Mouse (Mus musculus) urinary bladder, postnatal 4 days (tissue): Measurements from ENCODE around the gene Sorbs1.

Experiments used
- DNase-seq, 2 experiments: peaks; one replicate each; pipeline ENCODE4 v3.0.0; 2021 to 2022; ENCODE audit warnings: low spot score in 2 of 2

Sorbs1 gene

DNA sequence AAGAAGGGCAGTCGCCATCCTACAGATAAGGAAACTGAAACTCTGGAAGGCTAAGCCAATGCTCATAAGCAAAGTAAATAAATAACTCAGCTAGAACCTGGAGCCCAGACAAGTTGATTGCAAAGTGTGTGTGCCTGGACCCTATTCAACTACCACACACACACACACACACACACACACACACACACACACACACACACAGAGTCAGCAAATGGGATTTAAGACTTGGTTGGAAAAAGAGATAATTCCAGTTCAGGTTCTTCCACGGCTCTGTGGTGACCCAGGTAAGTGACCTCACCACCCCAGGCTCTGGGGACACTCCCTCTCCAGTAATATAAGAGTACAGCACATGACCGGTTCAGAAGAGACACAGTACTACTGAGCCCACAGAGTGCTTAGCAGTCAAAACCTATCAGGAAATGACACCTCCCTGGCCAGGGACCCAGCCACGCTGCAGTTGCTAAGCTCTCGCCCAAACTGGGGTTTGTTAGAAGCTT is 36.1 kb downstream of the Sorbs1 start:
- no peak for DNase-seq

DNA sequence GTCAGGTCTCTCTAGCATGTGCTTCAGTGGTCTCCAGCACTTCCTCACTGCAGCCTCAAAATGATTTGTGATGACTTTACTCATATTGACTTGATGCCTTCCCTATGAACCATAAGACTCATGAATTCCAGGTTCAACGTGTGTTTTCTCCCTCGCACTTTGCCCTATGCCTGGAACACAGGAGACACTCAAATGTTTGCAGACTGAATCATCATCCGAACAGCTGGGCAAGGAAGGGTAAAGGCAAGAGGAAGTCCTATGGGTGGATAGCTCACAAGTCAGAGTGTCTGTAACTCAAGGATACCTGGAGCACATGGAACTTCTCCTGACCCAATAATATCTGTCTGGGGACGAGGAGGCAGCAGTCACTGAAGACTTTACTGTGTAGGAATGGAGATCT is 37.1 kb downstream of the Sorbs1 start:
- no peak for DNase-seq

DNA sequence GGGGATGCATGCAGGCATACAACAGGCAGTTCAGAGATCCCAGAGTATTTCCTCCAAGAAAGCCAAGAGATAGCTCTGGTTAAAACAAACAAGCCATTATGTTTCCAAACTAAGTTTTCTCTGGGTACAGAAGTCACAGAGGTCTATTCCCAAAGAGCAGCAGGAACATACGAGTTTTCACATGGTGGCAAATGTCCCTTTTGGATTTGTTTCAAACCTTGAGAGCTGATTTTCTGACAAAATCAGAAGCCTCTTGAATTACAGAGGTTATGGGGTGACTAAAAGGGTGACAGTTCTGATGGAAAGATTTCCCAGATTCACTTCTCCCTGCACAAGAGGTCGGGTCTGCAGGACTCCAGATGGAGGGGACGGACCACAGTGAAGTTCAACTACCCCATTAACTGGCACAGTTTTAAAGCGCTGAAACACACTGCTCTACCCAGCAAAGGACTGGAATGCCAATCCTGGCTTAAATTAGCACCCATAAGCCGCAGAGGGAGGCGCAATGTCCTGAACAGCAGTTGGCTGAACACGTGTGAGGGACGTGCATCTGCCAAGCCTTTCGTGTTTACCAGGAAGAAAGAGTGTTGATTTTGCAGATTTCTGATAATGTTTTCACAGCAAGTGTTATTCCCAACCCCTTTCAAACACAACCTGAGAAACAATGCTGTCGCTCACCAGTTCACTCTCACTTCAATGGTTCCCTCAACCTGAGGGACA is 41.9 kb downstream of the Sorbs1 start:
- no peak for DNase-seq

DNA sequence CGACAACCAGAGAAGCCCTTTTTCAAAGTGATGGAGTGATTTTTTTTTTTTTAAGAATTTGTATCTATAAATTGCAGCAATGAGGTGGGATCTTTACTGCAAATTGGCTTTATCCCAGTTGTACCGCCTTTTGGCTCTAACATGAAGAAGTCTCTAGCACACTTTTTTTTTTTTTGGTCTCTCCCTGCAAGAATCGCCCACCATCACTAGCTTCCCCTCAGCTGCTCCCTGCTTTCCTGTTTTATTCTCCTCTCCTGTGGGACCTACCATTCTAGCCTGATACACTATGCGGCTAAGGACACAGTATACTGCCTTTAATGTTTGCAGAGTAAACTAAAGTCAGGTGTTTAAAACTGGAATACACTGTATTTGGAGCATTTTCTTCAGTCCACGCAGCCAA is 43.8 kb downstream of the Sorbs1 start:
- no peak for DNase-seq

DNA sequence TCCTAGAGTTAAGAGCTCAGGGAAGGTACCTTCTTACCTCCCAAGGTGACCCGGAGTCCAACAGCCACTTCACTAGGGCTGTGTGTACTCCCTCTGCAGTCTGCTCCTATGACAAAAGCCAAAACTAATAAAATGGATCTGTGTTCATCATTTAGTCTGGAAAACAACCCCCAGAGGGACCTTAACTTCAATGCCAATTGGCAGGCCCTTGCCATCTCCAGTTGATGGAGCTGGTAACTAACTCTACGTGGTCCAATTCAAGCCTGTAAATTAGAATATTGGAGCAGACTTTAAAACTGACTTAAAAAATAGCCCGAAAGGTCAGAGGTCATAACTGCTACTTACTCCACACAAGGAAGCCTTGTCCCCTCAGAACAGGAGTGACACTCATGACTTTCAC is 45.3 kb downstream of the Sorbs1 start:
- no peak for DNase-seq

DNA sequence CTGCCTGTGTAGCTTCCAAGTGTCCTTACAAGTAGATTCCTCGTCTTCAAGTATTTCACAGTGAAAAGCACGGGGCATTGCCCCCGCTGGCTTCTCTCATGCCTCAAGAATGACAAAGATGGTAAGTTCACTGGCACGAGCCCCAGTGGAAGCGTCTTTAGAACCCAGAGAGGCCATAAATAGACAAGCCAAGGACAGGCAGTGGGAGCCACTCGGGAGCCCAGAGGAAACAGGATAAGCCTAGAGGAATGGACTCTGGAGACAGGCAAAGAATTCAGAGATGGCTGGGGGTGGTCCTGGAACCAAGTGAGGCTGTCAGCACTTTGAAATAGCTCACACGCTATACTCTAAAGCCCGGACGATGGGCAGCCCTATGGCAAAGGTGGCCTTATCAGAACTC is 45.8 kb downstream of the Sorbs1 start:
- DNase-seq: peak in 1 of 2 experiments; percentile 42

DNA sequence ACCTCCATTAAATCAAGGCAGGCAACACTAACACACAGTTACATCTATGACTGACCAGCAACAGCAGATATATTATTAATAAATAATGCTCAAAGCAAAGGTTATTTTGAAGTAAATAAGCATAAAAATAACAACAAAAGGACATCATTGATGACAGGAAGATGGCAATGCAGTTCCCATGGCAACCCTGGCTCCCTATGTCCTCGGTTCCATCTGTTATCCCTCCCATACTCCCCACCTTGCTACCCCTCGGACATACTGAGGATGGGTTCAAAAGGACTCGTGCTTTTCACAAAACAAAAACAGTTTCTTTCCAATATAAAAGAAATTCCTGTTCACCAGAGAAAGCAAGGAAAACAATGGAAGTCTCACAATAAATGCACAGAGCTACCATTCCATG is 48.2 kb downstream of the Sorbs1 start:
- no peak for DNase-seq

DNA sequence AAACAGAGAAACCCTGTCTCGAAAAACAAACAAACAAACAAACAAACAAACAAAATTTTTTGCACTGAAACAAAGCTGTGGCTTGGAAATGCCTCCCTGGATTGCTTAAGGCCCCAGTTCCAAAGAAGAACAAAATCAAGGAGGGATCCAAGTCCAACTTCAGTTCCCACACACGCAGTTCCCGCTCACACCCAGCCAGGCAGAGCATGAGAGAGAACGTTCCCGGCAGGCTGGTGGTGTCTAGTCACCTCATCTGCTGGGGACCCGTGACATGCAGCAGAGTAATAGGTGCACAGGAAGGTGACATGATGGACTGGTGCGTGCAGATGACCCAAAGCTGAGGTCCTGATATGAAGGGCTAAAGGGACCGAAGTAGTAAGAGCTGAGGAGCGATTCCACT is 49.2 kb downstream of the Sorbs1 start:
- no peak for DNase-seq

DNA sequence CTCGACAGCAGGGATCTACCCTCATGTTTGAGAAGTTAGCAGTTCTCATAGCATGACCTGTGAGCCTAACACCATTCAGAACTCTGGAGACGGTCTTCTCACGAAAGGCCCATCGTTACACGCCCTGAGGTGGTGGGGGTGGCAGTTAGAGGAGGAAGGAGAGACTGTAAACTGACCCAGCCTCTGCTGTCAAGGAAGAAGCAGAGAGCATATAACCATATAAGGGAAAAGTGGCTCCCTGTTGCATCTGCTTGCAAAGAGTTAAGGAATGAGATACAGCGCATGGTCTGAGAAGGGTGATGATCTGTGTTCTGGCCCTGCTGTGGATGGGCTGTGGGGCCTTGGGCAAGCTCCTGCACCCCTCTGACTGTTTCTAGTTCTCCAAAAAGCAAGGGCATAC is 50.7 kb downstream of the Sorbs1 start:
- DNase-seq: no peak

DNA sequence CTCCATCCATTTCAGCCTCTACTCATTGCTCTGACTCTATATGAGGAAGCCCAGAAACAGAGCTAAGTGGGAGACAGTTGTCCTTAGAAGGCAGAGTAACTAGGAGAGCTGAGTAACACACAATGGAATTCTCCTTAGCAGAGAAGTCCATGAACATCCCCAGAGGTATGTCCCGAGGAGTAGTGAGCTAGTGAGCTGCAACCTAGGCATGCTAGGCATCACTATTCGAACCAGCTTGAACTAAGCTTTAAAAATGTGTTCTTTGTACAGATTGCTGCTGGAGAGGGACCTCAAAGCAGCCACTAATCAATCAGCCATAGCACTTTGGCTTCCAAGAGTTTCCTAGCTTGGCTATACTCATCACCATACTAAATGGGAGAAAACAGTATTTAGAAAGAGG is 51.1 kb downstream of the Sorbs1 start:
- no peak for DNase-seq

DNA sequence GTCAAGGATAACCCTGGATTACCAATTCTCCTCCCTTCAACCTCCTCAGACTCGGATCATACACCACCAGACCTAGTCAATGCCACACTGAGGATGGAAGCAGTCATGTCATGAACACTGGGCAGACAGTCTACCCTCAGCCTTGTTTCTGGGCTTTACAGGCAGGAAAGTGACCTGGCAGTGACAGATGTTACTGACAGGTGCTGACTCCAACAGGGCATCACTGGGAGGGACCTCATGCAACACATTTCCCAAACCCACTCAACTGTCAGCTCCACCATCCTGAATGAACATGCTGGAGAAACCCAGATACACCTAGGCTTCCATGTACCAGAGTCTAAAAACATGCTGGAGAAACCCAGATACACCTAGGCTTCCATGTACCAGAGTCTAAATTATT is 51.9 kb downstream of the Sorbs1 start:
- no peak for DNase-seq

DNA sequence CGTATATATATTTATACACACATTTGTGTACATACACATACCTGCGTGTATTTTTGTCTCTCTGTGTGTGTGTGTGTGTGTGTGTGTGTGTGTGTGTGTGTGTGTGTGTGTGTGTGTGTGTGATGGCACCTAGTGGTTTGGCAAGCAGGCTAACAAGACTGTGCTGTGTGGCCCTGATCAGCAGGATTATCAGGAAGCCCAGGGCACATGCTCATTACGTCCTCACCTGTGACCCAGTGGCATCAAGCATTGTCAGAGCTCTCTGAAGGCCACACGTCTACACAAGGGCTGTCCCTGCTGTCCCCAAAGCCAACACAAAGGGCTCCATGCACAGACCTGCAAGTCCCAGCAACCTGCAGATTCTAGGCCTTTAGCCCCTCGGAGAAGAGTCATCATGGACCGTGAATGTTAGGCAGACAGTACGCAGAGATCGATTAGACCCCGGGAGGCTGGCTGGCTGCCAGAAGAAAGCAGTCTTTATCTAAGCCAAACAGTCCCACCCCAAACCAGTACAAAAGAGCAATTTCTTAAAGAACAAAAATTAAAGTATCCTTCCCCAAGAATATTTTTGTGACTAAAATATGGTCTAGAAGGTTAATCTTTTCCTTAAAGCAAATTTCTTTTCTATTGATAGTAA is 52.6 kb downstream of the Sorbs1 start:
- no peak for DNase-seq

DNA sequence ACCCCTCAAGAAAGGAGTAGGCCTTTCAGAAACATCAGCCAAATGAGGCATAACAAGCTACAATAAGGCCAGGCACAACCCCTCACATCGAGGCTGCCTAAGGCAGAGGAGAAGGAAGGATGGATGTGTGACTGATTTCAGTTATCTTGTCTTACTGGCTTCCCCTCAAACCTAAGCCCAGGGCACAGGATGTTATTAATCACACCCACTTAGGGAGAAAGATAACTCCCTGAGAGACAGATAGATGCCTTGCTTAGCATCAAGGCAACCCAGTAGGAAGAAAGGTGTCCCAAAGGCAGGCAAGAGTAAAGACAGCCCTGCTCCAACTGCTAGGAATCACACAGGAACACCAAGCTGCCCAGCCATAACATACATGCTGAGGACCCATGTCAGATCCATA is 54.2 kb downstream of the Sorbs1 start:
- DNase-seq: no peak

DNA sequence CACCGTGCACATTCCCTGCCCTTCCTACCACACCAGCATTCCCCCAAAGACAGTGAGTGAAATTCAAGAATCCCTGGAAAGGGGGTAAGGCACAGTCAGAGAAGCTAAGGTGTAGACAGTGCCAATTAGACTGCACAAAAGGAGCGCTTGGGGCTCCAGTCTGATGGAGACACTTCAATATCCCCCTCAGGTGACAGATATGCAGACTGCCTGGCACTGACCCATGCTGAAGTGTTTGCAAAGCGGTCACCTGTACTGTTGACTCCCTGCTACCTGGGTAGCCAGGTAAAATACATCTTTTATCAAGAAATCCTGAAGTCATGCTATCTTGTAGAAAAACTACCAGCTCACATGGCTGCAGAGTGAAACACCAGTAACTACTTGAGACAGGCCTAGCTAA is 54.8 kb downstream of the Sorbs1 start:
- DNase-seq: no peak

DNA sequence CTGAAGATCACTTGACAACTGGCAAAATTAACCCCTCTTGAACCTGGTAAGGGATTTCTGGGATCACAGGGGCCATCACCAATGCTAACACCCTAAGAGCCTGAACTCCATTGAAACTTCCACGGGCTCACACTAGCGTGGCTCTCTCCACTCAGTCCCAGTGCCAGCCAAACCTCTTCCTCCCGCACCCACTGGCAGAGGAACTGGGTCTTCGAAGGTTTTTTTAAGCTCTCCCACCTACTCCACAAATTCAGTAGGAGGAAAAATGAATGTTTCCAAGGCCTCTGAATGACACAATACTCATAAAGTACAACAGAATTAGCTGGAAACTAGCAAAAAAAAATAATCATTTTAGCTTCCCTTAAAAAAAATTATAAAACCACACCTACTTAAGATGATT is 58.3 kb downstream of the Sorbs1 start:
- no peak for DNase-seq

DNA sequence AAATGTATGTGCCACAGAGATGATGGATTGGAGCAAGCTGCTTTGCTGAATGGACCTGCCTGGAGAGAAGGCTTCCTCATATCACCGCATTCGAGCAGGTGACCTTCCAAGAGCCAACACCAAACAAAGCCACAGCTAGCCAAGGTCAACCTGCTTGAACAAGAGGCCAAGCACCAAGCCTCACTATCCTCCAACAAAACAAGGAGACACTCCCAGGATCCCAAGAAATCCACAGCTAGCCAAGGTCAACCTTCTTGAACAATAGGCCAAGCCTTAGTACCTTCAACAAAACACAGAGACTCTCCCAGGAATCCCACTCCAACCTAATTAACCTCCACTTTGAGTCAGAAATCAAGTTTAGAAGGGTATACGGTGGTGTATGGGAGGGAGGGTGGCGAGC is 59.5 kb downstream of the Sorbs1 start:
- DNase-seq: no peak

DNA sequence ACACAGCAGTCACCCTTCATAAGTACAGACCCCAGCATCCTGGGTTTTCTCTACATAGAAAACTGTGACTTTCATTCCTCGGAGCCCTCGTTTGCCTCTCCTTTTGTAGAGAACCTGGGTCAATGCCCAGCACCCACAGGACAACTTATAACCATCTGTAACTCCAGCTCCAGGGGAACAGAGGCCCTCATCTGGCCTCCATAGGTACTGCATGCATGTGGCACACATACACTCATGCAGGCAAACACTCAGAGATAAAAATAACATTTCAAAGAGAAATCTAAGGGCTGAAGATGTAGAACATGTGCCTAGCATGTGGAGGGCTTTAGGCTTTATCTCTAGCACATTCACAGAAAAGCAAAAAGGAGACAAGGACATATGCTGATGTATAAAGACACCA is 61.4 kb downstream of the Sorbs1 start:
- no peak for DNase-seq

DNA sequence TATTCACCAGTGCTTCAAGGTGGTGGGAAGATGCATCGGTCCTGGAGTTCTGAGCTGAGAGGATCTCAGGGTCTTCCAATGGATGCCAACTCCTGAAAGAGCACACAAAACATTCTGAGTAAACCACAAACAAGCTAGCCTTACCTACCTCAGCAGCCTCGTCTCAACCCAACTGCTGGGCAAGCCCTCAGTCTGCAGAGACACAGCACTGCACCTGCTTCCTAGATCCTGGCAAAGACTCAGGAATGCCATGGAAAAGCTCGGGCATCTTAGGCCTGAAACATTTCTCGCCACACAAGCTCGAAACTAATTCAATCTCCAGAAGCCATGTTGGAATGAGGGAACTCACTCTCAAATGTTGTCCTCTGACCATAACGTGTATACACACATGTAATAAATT is 62.3 kb downstream of the Sorbs1 start:
- no peak for DNase-seq

DNA sequence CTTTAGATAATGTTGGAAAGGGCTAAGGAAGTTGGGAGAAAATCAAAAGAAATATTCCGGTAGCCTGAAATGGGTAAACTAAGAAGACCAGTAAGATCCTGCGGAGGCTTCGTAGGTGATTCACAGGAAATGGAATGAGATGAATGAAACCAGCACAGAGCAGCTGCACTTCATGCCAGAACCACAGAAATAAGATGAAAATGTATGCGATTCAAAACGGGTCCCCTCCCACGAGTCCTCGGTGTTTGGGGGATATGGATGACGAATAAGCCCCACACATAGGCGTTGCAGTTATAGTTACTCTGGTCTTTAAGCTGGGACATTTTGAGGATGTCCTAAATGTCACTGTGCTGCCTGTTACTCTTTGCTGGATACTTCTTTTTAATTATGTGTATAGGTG is 67.1 kb downstream of the Sorbs1 start:
- no peak for DNase-seq

DNA sequence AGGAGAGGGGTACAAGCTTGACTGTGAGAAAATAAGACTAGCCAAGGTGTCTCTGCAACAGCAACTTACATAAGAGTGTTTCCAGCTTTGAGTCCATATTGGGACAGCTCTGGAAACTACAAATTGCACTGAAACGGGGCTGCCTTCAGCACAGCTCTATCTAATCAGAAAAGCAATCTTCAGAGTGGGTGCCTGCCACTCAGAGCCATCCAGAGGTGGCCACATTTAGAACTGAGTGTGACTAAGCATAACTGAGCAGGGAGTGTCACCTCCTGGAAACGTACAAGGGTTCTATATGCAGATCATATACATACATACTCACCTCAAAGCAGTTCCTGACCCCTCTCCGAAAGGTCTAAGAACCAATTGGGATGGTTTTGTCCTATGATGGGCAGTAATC is 71.2 kb downstream of the Sorbs1 start:
- no peak for DNase-seq

DNA sequence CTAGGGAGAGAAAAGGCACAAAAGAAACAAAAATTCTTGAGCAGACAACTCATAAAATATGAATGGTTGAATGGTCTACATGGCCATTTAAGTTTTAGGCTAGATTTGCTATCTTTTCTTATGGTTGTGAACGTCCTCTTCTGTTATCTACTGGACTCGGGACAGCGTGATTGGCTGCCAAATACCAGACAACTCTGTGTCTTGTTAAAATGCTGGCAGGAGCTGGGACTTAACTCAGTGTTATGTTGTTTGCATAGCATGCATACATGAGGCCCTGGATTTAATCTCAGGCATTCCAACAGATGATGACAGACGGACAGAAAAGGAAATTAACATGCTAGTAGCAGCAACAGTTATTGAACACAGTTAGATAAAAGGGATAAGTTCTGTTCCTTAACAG is 72.6 kb downstream of the Sorbs1 start:
- no peak for DNase-seq

DNA sequence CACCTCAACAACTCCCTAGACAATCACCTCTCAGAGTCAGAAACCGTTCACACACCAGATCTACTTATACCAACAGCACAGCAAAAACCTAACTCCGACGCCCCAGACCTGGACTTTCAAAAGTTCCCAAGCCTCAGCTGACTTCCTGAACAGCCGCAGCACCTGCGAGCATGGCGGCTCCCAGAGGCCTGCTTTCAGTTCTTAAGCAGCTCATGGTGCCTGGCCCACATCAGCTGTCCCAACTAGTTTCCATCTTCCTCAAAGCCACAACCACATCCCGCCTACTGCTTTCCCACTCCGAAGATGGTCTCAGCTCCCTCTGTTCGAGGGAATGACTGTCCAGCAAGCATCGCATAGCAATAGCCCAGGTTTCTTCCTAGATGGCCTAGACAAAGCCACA is 74.7 kb downstream of the Sorbs1 start:
- DNase-seq: no peak

DNA sequence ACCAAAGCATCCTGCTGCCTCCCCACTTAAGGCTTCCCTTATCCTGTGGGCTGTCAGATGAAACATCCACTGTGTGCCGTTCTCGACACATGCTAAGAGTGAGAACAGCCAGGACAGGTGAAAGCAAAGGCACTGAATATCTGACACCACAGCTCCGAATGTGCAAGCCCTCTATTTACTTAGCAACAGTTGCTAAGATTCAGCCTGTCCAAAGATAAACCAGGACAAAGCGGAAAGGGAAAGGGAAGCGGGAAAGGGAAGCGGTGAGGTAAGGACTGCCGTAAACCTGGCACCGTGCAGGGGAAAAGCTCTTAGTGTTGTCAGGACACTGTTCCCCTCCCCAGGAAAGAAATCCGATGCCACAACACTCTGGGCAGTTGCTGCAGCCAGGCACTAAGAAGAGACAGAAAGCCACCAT is 75.9 kb downstream of the Sorbs1 start:
- no peak for DNase-seq
